Mouse (Mus musculus) ovary, postnatal 36 days (tissue): ENCODE data around the gene Kifc1.
"Not testable (repeated sequence)": the region's sequence is repeated elsewhere in the genome, so short reads cannot be mapped to it uniquely, and the experiment has no call there.

Experiments used
- DNase-seq: peaks from one replicate; pipeline ENCODE4 v3.0.0; 2022; ENCODE audit warnings: low spot score, mixed read lengths

The Kifc1 gene

DNA sequence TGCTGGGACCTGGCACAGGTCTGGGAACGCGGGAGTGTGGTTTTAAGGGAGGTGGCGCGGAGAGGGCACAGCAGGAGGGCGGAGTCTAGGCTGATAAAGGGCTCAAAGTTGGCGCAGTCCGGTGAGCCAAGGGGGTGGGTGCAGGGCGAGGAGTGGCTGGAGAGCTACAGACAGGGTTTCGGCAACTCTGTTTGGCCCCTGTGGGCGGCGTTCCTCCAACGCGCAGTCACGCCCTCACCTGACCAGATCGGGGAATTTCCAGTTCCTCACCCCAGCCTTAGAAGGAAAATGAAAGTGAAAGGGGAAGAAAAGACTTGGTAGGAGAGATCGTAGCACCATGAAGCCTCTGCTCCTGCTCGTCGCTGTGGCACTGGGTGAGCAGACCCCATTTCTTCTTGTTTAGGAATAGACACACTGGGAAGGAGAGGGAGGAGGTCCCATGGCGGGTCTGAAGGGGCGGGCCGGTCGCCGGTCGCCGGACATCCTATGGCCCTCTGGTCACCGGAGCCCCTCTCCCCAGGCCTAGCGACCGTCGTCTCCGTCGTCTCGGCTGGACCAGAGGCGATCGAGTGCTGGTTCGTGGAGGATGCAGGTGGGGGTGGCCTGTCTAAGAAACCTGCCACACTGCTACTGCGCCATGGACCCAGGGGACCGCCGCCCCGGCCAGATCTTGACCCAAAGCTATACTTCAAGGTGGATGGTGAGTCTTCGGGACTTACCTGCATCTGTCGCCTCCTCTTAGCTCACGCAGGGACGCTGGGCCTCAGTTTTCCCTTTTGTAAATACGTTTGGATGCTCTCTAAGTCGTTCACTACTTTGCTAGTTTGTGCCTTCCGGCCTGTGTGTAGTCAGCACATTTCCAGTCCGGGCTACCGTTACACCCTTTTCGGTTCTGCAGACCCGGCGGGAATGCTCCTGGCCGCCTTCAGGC is 29.2 kb upstream of the Kifc1 start:
- DNase-seq, result peak; percentile 87

DNA sequence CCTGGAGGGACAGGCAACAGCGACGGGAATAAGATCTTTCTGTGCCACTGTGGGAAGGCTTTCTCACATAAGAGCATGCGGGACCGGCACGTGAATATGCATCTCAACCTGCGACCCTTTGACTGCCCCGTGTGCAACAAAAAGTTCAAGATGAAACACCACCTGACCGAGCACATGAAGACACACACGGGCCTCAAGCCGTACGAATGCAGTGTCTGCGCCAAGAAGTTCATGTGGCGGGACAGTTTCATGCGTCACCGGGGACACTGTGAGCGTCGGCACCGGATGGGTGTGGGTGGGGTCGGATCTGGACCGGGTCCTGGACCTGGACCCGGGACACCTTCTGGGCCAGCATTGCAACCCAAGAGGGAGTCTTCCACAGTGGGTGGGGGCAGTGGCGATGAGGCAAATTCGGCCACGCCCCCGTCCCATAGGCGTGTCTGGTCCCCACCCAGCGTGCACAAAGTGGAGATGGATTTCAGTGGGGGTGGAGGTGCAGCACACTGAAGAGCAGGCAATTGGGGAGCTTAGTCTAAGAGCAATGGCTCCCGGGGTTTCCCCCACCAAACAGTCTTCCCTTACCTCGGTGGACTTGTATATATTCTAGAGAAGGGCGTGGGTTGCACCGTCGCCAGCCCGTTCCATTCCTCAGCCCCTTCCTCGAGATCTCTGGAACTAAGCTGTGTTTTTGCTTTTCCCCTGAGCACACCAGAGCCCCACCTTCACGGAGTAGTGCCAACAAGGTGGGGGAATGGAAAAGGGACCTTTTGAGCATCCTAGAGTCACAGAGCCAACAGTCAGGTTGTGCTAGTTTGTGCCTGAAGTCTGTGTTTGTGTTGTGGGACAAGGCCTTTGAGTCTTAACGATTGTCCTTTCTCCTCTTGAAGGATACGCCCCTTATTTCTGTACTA is 28.1 kb upstream of the Kifc1 start:
- DNase-seq, result no peak

DNA sequence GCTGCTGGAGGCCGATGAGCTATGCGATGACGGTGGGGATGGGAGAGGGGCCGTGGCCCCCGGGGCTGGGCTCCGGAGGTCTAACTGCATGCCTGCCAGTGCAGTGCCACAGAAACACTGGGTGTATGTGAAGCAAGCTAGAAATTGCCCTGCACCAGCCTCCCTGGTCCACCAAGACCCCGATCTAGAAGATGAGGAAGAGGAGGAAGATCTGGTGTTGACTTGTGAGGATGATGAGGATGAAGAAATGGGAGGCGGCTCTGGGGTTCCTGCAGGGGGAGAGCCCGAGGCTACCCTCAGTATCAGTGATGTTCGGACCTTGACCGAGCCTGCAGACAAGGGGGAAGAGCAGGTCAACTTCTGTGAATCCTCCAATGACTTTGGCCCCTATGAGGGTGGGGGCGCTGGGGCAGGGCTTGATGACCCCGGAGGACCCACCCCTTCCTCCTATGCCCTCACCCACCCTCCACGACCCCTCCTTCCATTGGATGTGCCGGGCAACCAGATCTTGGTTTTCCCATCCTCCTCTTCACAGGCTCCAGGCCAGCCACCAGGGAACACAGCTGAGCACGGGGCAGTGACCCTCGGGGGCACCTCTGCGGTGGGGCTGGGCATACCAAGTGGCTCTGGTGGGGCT is 27.3 kb upstream of the Kifc1 start:
- no peak for DNase-seq

DNA sequence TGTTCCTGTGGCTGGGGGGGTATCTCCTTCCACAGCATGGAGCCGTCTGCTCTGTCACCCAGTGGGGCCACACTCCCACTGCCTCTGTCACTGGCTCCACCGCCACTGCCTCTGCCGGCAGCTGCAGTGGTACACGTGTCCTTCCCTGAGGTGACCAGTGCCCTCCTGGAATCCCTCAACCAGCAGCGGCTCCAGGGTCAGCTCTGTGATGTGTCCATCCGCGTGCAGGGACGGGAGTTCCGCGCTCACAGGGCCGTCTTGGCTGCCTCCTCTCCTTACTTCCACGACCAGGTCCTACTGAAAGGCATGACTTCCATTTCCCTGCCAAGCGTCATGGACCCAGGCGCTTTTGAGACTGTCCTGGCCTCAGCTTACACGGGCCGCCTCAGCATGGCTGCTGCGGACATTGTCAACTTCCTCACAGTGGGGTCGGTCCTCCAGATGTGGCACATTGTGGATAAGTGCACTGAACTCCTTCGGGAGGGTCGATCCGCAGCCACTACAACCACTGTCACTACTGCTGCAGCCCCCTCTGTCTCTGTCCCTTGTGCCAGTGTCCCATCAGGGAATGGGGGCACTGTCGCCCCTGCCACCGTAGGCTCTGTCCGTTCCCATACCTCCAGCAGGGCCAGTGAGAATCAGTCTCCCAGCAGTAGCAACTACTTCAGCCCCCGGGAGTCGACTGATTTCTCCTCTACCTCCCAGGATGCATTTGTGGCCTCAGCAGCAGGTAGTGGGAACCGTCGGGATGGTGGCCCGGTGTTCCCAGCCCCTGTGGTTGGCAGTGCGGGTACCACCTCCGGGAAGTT is 26.6 kb upstream of the Kifc1 start:
- no peak for DNase-seq

- DNase-seq, result no peak
These were observed 25.8 kb upstream of the Kifc1 start for GRCm38 (mm10) chr17:33916294-33916693.

DNA sequence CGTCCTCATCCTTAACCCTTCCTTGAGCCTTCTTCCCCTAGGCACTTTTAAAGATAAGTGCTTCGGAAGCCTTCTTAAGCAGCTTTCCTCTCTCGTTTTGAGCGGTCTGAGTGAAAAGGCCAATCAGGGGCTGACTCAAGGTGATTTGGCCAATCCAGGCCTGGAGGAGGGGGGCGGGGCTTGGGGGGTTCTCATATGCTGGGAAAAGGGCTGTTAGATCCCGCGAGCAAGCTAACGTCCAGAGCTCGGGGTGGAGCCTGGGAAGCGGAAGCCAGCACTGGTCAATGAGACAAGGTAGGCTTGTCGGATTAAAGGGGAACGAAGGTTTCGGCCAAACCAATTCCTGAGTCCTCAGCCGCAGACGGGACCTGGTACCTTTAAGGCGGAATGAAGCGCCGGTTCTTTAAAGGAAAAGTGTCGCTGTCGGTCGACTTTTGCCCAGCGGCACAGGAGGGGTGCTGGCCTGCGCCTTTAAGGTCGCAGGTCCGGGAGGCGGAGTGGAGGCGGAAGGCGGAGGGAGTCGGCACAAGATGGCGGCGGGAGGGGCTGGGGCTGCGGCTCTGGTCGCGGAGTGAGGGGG is 25.3 kb upstream of the Kifc1 start, which contains the start of the genes Tapbp and Zbtb22:
Tapbp (plus strand) TSS at position 229 of the 580 bp plus-strand sequence.
Zbtb22 (plus strand) TSS at position 234 of the 580 bp plus-strand sequence.
- peak; percentile 94 for DNase-seq

DNA sequence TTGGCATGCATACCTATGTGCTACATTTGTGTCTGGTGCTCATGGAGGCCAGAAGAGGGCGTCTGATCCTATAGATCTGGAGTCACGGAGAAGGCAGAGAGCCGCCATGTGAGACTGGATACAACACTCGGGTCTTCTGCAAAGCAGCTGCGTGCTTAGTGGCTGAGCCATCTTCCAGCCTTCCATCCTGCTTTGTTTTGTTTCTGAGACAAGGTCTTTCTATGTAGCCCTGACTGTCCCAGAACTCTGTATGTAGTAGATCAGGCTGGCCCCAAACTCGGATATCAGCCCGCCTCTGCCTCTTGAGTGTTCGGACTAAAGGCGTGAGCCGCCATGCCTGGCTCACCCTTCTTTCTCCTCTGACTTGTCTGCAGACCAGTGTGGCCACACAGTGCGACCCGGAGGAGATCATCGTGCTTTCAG is 24.5 kb upstream of the Kifc1 start:
- no peak for DNase-seq

DNA sequence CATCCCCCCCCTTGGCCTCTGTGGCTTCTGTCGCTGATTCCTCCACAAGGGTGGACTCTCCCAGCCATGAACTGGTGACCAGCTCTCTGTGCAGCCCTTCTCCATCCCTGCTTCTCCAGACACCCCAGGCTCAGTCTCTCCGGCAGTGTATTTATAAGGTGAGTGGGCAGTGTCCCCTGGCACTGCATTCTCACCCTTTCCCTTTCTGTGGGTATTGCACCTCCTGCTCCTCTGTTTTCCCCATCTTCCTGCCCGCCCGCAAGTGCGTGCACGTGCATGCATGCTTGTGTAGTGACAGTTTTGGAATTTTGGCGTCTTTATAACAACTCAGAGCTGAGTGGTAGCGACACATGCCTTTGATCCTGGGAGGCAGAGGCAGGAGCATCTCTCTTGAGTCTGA is 23.4 kb upstream of the Kifc1 start:
- DNase-seq, result no peak

DNA sequence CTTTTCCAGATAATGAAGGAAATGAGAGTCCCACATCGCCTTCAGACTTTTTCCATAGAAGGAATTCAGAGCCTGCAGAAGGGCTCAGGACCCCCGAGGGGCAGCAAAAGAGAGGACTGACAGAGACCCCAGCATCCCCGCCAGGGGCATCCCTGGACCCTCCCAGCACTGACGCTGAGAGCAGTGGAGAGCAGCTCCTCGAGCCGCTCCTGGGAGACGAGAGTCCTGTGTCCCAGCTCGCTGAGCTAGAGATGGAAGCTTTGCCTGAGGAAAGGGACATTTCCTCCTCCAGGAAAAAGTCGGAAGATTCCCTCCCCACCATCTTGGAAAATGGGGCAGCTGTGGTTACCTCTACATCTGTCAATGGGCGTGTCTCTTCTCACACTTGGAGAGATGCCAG is 22.8 kb upstream of the Kifc1 start:
- DNase-seq, result no peak

DNA sequence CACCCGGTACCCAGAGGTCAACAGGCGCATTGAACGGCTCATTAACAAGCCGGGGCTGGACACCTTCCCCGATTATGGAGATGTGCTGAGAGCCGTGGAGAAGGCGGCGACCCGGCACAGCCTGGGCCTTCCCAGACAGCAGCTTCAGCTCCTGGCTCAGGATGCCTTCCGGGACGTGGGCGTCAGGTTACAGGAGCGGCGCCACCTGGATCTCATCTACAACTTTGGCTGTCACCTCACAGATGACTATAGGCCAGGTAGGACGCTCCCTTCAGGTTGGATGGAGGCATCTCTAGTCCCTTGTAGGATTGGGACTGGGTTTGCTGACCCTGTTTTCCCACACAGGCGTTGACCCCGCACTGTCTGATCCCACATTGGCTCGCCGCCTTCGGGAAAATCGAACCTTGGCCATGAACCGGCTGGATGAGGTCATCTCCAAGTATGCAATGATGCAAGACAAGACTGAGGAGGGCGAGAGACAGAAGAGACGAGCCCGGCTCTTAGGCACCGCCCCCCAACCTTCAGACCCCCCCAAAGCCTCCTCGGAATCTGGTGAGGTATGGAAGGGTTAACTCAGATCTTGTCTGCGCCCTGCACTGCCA is 21.5 kb upstream of the Kifc1 start:
- no peak for DNase-seq

DNA sequence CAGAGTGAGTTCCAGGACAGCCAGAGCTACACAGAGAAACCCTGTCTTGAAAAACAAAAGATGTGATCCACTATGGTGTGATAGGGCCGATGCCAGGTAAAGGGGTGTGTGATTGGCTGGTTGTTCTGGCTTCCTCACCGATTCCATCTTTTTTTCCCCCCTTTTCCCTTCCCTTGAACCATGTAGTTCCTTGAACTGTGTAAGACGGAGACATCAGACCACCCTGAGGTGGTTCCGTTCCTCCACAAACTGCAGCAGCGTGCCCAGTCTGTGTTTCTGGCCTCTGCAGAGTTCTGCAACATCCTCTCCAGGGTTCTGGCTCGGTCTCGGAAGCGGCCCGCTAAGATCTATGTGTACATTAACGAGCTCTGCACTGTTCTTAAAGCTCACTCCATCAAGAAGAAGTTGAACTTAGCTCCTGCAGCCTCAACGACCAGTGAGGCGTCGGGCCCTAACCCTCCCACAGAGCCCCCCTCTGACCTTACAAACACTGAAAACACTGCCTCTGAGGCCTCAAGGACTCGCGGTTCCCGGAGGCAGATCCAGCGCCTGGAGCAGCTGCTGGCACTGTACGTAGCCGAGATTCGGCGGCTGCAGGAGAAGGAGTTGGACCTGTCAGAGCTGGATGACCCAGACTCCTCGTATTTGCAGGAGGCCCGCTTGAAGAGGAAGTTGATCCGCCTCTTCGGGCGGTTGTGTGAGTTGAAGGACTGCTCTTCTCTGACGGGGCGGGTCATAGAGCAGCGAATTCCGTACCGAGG is 20.8 kb upstream of the Kifc1 start:
- no peak for DNase-seq

- no peak for DNase-seq
These were observed 20.0 kb upstream of the Kifc1 start for GRCm38 (mm10) chr17:33910346-33911051.

- peak; percentile 48 for DNase-seq
These were observed 19.4 kb upstream of the Kifc1 start for GRCm38 (mm10) chr17:33909869-33910250.

DNA sequence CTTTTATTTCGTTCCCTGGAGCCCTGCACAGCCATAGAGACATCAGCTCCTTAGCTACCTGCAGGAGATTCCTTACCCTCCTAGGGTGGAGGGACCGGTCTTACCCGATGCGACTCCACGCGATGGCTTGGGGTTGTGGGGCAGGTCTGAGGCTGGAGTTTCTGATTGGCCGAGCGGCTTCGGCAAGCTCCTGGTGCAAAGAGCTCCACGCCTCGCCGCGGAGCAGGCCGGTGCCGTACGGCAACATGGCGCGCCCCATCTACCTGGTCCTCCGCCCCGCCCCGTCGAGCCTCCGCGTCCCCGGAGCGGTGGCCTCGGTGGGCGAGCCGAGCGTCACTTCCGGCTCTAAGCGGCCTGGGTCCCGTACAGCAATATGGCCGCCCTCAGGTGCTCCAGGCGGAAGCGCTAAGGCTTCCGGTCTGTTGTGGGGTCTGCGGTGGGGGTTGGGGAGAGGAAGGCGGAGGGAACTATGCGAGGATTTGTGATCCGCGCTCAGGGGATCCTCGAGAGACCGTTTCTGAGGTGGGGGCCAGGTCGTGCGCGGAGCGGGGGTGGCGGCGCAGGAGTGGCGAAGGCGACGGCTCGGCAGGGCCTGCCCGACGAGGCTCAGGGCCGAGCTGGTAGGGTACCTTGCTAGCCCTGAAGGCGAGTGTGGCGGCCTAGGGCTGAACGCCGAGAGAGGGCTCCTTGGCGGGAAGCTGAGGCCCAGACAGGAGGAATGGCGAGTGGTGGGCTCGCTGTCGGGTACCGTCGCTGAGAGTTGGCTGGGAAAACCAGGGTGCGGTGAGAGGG is 18.8 kb upstream of the Kifc1 start, which contains the start of gene Daxx:
Daxx (plus strand) TSS at position 338 of the 792 bp plus-strand sequence.
- peak; percentile 99 for DNase-seq

GRCm38 (mm10) chr17:33908331-33909076 is 18.0 kb upstream of the Kifc1 start:
- DNase-seq, result peak; percentile 52

- DNase-seq, result not testable (repeated sequence)
These were observed 14.4 kb upstream of the Kifc1 start, which contains the start of gene Platr17 for GRCm38 (mm10) chr17:33904835-33905234. Gene Platr17, plus strand, starts transcription at chr17:33905135.
